Mouse (Mus musculus): Measurements from ENCODE around the gene Dph7. TPM values are rescaled to one million over a fixed set of nuclear protein-coding genes. Genes with fewer than 3 reads are reported as not detected.

Dph7 gene
- polyA plus RNA-seq, 1 experiment from 2014 or later = 35.7 TPM

Small RNAs within 50 kb of the gene (microRNA-seq; reads per million reads assigned to microRNA genes)
- gene Gm22875 = not detected

Other genes starting within 250 kb of the Dph7 start
- 3.3 and 7.0 TPM in 2 replicates for gene Cacna1b, start 199.2 kb upstream of the Dph7 start, polyA plus RNA-seq (2016; fragmentation: Nextera tagmentation; extraction: Ambion mirVana)
- gene Ehmt1, start 42.8 kb upstream of the Dph7 start, polyA plus RNA-seq (2016; fragmentation: Nextera tagmentation; extraction: Ambion mirVana) = 136 and 141 TPM in 2 replicates
- 14.0 and 17.0 TPM in 2 replicates for gene Arrdc1, start 27.1 kb upstream of the Dph7 start, polyA plus RNA-seq (2016; fragmentation: Nextera tagmentation; extraction: Ambion mirVana)
- 19.8 and 24.7 TPM in 2 replicates for gene Zmynd19, start 12.6 kb upstream of the Dph7 start, polyA plus RNA-seq (2016; fragmentation: Nextera tagmentation; extraction: Ambion mirVana)
- gene Mrpl41, start 12.7 kb downstream of the Dph7 start, polyA plus RNA-seq (2016; fragmentation: Nextera tagmentation; extraction: Ambion mirVana) = 140 TPM in 2 replicates
- gene Pnpla7, start 13.6 kb downstream of the Dph7 start, polyA plus RNA-seq (2016; fragmentation: Nextera tagmentation; extraction: Ambion mirVana) = 3.6 and 5.5 TPM in 2 replicates
- gene Nsmf, start 92.0 kb downstream of the Dph7 start, polyA plus RNA-seq (2016; fragmentation: Nextera tagmentation; extraction: Ambion mirVana) = 102 and 104 TPM in 2 replicates
- not detected in 2 replicates for gene Entpd8, start 117.9 kb downstream of the Dph7 start, polyA plus RNA-seq (2016; fragmentation: Nextera tagmentation; extraction: Ambion mirVana)
- gene Noxa1, start 132.7 kb downstream of the Dph7 start, polyA plus RNA-seq (2016; fragmentation: Nextera tagmentation; extraction: Ambion mirVana) = not detected in 2 replicates
- 91.2 and 92.1 TPM in 2 replicates for gene Nrarp, start 218.4 kb downstream of the Dph7 start, polyA plus RNA-seq (2016; fragmentation: Nextera tagmentation; extraction: Ambion mirVana)
- gene Tor4a, start 234.5 kb downstream of the Dph7 start, polyA plus RNA-seq (2016; fragmentation: Nextera tagmentation; extraction: Ambion mirVana) = 1.4 and 1.6 TPM in 2 replicates
- 118 and 123 TPM in 2 replicates for gene Nelfb, start 249.1 kb downstream of the Dph7 start, polyA plus RNA-seq (2016; fragmentation: Nextera tagmentation; extraction: Ambion mirVana)

Data from midbrain, embryonic 12.5 days (tissue).